Mouse (Mus musculus): ENCODE measurements around the gene C1qtnf6. TPM values are rescaled to one million over a fixed set of nuclear protein-coding genes. Genes with fewer than 3 reads are reported as not detected.

Gene C1qtnf6
- polyA plus RNA-seq, 1 experiment, result 3.1 TPM

GRCm38 (mm10) chr15:78481448-78482000 lies 49.7 kb downstream of the C1qtnf6 start:
- WGBS, result 47% methylated on average over 9 of the region's 9 CpGs
- Histone ChIP-seq H3K27ac (ENCODE audit: insufficient read depth, low read length) (no peak overlapping the region), H3K27me3 (ENCODE audit: control insufficient read depth, insufficient read depth, low read length) (no peaks in the 10 kb centered on the region), H3K4me1 (ENCODE audit: control insufficient read depth, insufficient read depth, low read length) (peaks cover 55% of the 10 kb centered on the region), H3K4me3 (replicated peaks; ENCODE audit: insufficient read depth, low read depth, low read length) (no peak overlapping the region)
- peak; percentile 16; the same call in 1 of the 2 replicates for TF ChIP-seq CTCF (IDR thresholded peaks at IDR 0.05; ENCODE audit: borderline replicate concordance, insufficient read depth, low read depth, low read length)
- no peak for TF ChIP-seq POLR2A (IDR thresholded peaks at IDR 0.05; ENCODE audit: borderline replicate concordance, insufficient read depth, low read length)
- DNase-seq, result peak; percentile 50 to 52

GRCm38 (mm10) chr15:78480991-78481390 lies 50.2 kb downstream of the C1qtnf6 start:
- DNase-seq, result no peak
- Histone ChIP-seq H3K4me3 (replicated peaks; ENCODE audit: insufficient read depth, low read depth, low read length) (no peak overlapping the region), H3K4me1 (ENCODE audit: control insufficient read depth, insufficient read depth, low read length) (peaks cover 50% of the 10 kb centered on the region), H3K27me3 (ENCODE audit: control insufficient read depth, insufficient read depth, low read length) (no peaks in the 10 kb centered on the region), H3K27ac (ENCODE audit: insufficient read depth, low read length) (no peak overlapping the region)
- TF ChIP-seq CTCF (IDR thresholded peaks at IDR 0.05; ENCODE audit: borderline replicate concordance, insufficient read depth, low read depth, low read length), result no peak
- no peak for TF ChIP-seq POLR2A (IDR thresholded peaks at IDR 0.05; ENCODE audit: borderline replicate concordance, insufficient read depth, low read length)
- 95% methylated on average over 2 of the region's 2 CpGs for WGBS

- whole genome bisulfite sequencing, result 78% methylated on average over 7 of the region's 7 CpGs
- Histone ChIP-seq H3K4me1 (ENCODE audit: control insufficient read depth, insufficient read depth, low read length) (peaks cover 57% of the 10 kb centered on the region), H3K27ac (ENCODE audit: insufficient read depth, low read length) (no peak overlapping the region), H3K27me3 (ENCODE audit: control insufficient read depth, insufficient read depth, low read length) (no peaks in the 10 kb centered on the region), H3K4me3 (replicated peaks; ENCODE audit: insufficient read depth, low read depth, low read length) (no peak overlapping the region)
- TF ChIP-seq CTCF (IDR thresholded peaks at IDR 0.05; ENCODE audit: borderline replicate concordance, insufficient read depth, low read depth, low read length) (no peak), POLR2A (IDR thresholded peaks at IDR 0.05; ENCODE audit: borderline replicate concordance, insufficient read depth, low read length) (no peak)
- DNase-seq, result no peak
These were observed 51.1 kb downstream of the C1qtnf6 start for GRCm38 (mm10) chr15:78480111-78480510.

- WGBS, result 54% methylated on average over 5 of the region's 5 CpGs
- TF ChIP-seq POLR2A (IDR thresholded peaks at IDR 0.05; ENCODE audit: borderline replicate concordance, insufficient read depth, low read length), result no peak
- TF ChIP-seq CTCF (IDR thresholded peaks at IDR 0.05; ENCODE audit: borderline replicate concordance, insufficient read depth, low read depth, low read length), result no peak
- no peak for DNase-seq
- no peaks in the 10 kb centered on the region for H3K27me3 ChIP-seq (ENCODE audit: control insufficient read depth, insufficient read depth, low read length)
- no peak overlapping the region for H3K4me3 ChIP-seq (replicated peaks; ENCODE audit: insufficient read depth, low read depth, low read length)
- no peak overlapping the region for H3K27ac ChIP-seq (ENCODE audit: insufficient read depth, low read length)
- peaks cover 52% of the 10 kb centered on the region for H3K4me1 ChIP-seq (ENCODE audit: control insufficient read depth, insufficient read depth, low read length)
These were observed 51.7 kb downstream of the C1qtnf6 start for GRCm38 (mm10) chr15:78479470-78479869.

- Histone ChIP-seq H3K4me3 (replicated peaks; ENCODE audit: insufficient read depth, low read depth, low read length) (no peak overlapping the region), H3K27ac (ENCODE audit: insufficient read depth, low read length) (no peak overlapping the region), H3K4me1 (ENCODE audit: control insufficient read depth, insufficient read depth, low read length) (peaks cover 48% of the 10 kb centered on the region), H3K27me3 (ENCODE audit: control insufficient read depth, insufficient read depth, low read length) (no peaks in the 10 kb centered on the region)
- WGBS, result 40% methylated on average over 4 of the region's 4 CpGs
- no peak for DNase-seq
- TF ChIP-seq CTCF (IDR thresholded peaks at IDR 0.05; ENCODE audit: borderline replicate concordance, insufficient read depth, low read depth, low read length), result no peak
- TF ChIP-seq POLR2A (IDR thresholded peaks at IDR 0.05; ENCODE audit: borderline replicate concordance, insufficient read depth, low read length), result no peak
These were observed 53.1 kb downstream of the C1qtnf6 start for GRCm38 (mm10) chr15:78478073-78478472.

- 100% methylated on average over 1 of the region's 1 CpGs for WGBS
- Histone ChIP-seq H3K4me3 (replicated peaks; ENCODE audit: insufficient read depth, low read depth, low read length) (no peak overlapping the region), H3K27ac (ENCODE audit: insufficient read depth, low read length) (no peak overlapping the region), H3K27me3 (ENCODE audit: control insufficient read depth, insufficient read depth, low read length) (no peaks in the 10 kb centered on the region), H3K4me1 (ENCODE audit: control insufficient read depth, insufficient read depth, low read length) (peaks cover 40% of the 10 kb centered on the region)
- no peak for TF ChIP-seq POLR2A (IDR thresholded peaks at IDR 0.05; ENCODE audit: borderline replicate concordance, insufficient read depth, low read length)
- no peak for TF ChIP-seq CTCF (IDR thresholded peaks at IDR 0.05; ENCODE audit: borderline replicate concordance, insufficient read depth, low read depth, low read length)
- DNase-seq, result no peak
These were observed 54.3 kb downstream of the C1qtnf6 start for GRCm38 (mm10) chr15:78476878-78477277.

GRCm38 (mm10) chr15:78475604-78476031 lies 55.6 kb downstream of the C1qtnf6 start:
- DNase-seq, result peak in 1 of 2 experiments; percentile 66
- WGBS, result 58% methylated on average over 3 of the region's 3 CpGs
- TF ChIP-seq CTCF (IDR thresholded peaks at IDR 0.05; ENCODE audit: borderline replicate concordance, insufficient read depth, low read depth, low read length), result no peak
- TF ChIP-seq POLR2A (IDR thresholded peaks at IDR 0.05; ENCODE audit: borderline replicate concordance, insufficient read depth, low read length), result no peak
- no peaks in the 10 kb centered on the region for H3K27me3 ChIP-seq (ENCODE audit: control insufficient read depth, insufficient read depth, low read length)
- H3K4me3 ChIP-seq (replicated peaks; ENCODE audit: insufficient read depth, low read depth, low read length), result no peak overlapping the region
- no peak overlapping the region for H3K27ac ChIP-seq (ENCODE audit: insufficient read depth, low read length)
- H3K4me1 ChIP-seq (ENCODE audit: control insufficient read depth, insufficient read depth, low read length), result peaks cover 27% of the 10 kb centered on the region

GRCm38 (mm10) chr15:78473442-78473841 lies 57.8 kb downstream of the C1qtnf6 start:
- peak in 1 of 2 experiments; percentile 61 for DNase-seq
- no peak overlapping the region for H3K27ac ChIP-seq (ENCODE audit: insufficient read depth, low read length)
- 13% methylated on average over 6 of the region's 6 CpGs for WGBS
- H3K27me3 ChIP-seq (ENCODE audit: control insufficient read depth, insufficient read depth, low read length), result no peaks in the 10 kb centered on the region
- TF ChIP-seq POLR2A (IDR thresholded peaks at IDR 0.05; ENCODE audit: borderline replicate concordance, insufficient read depth, low read length) (no peak), CTCF (IDR thresholded peaks at IDR 0.05; ENCODE audit: borderline replicate concordance, insufficient read depth, low read depth, low read length) (no peak)
- peaks cover 21% of the 10 kb centered on the region for H3K4me1 ChIP-seq (ENCODE audit: control insufficient read depth, insufficient read depth, low read length)
- H3K4me3 ChIP-seq (replicated peaks; ENCODE audit: insufficient read depth, low read depth, low read length), result no peak overlapping the region

Other genes with a start within 250 kb of the C1qtnf6 start
- gene Csf2rb2, start 225.7 kb downstream of the C1qtnf6 start, polyA plus RNA-seq (2012; rRNA removed), result 0.20 and 0.24 TPM in 2 replicates
- 0.30 and 0.33 TPM in 2 replicates for gene Csf2rb, start 205.7 kb downstream of the C1qtnf6 start, polyA plus RNA-seq (2012; rRNA removed)
- gene Tex33, start 135.5 kb downstream of the C1qtnf6 start, polyA plus RNA-seq (2012; rRNA removed), result 0.13 TPM in 1 of 2 replicates, not detected in the other
- 84.3 and 86.1 TPM in 2 replicates for gene Tst, start 125.5 kb downstream of the C1qtnf6 start, polyA plus RNA-seq (2012; rRNA removed)
- 67.2 and 68.4 TPM in 2 replicates for gene Mpst, start 125.0 kb downstream of the C1qtnf6 start, polyA plus RNA-seq (2012; rRNA removed)
- 316 and 321 TPM in 2 replicates for gene Kctd17, start 102.9 kb downstream of the C1qtnf6 start, polyA plus RNA-seq (2012; rRNA removed)
- gene Tmprss6, start 62.8 kb downstream of the C1qtnf6 start, polyA plus RNA-seq (2012; rRNA removed), result 0.06 and 0.08 TPM in 2 replicates
- 0.10 and 0.25 TPM in 2 replicates for gene Il2rb, start 36.1 kb downstream of the C1qtnf6 start, polyA plus RNA-seq (2012; rRNA removed)
- 9.8 and 12.1 TPM in 2 replicates for gene Sstr3, start 13.3 kb upstream of the C1qtnf6 start, polyA plus RNA-seq (2012; rRNA removed)
- 1.4 and 1.8 TPM in 2 replicates for gene Rac2, start 41.4 kb upstream of the C1qtnf6 start, polyA plus RNA-seq (2012; rRNA removed)
- gene Cyth4, start 65.6 kb upstream of the C1qtnf6 start, polyA plus RNA-seq (2012; rRNA removed), result 3.8 and 4.6 TPM in 2 replicates
- 18.0 and 20.6 TPM in 2 replicates for gene Elfn2, start 187.4 kb upstream of the C1qtnf6 start, polyA plus RNA-seq (2012; rRNA removed)
- 3.8 and 4.4 TPM in 2 replicates for gene Mfng, start 242.1 kb upstream of the C1qtnf6 start, polyA plus RNA-seq (2012; rRNA removed)

Measured in cerebellum, adult 2 months (tissue).